Mouse (Mus musculus): ENCODE data around the gene Ipcef1. TPM values are rescaled to one million over a fixed set of nuclear protein-coding genes. Genes with fewer than 3 reads are reported as not detected.

The Ipcef1 gene
- polyA plus RNA-seq (2014; fragmentation: Illumina TruSeq; extraction: RNeasy Lipid Tissue Mini Kit (QIAGEN cat#74804); ENCODE audit: insufficient read depth, low read depth, low replicate concordance) = 1.2 TPM

GRCm38 (mm10) chr10:7052315-7053017, at the start of gene Ipcef1:
Gene Ipcef1, minus strand, starts transcription at chr10:7052478.

Other genes with a start within 250 kb of the Ipcef1 start
- gene Cnksr3, start 159.8 kb upstream of the Ipcef1 start, polyA plus RNA-seq (2014; fragmentation: Illumina TruSeq; extraction: RNeasy Lipid Tissue Mini Kit (QIAGEN cat#74804); ENCODE audit: insufficient read depth, low read depth, low replicate concordance) = 7.0 TPM

Data from lung, adult 10 weeks (tissue).